Mouse (Mus musculus): Measurements from ENCODE around the gene Rasl11a. TPM values are rescaled to one million over a fixed set of nuclear protein-coding genes. Genes with fewer than 3 reads are reported as not detected.
A peak's percentile ranks its signal among the peaks of the same experiment; 100 is the strongest.
"Not testable (repeated sequence)": the region's sequence is repeated elsewhere in the genome, so short reads cannot be mapped to it uniquely, and the experiment has no call there.

The Rasl11a gene
- polyA plus RNA-seq, 1 experiment from 2014 or later: 8.1 TPM

GRCm38 (mm10) chr5:146867246-146867945, 22.5 kb downstream of the Rasl11a start:
- WGBS: 3% methylated on average over 19 of the region's 19 CpGs
- H3K4me2 ChIP-seq: peak overlapping the region; percentile 74
- H3K27ac ChIP-seq (replicated peaks): peak overlapping the region; percentile 82
- H3K4me3 ChIP-seq: peak overlapping the region; percentile 47
- peak; percentile 47; the same call in 1 of the 2 replicates for ATAC-seq (ENCODE audit: extremely low read depth, insufficient number of reproducible peaks, low FRiP score, low TSS enrichment)
- H3K27me3 ChIP-seq (replicated peaks): no peaks in the 10 kb centered on the region
- peaks cover 23% of the 10 kb centered on the region for H3K4me1 ChIP-seq
- H3K9me3 ChIP-seq: peaks cover 3% of the 10 kb centered on the region; the same call in 1 of the 2 replicates
- peak overlapping the region; percentile 68 for H3K9ac ChIP-seq
- no peaks in the 10 kb centered on the region for H3K36me3 ChIP-seq

GRCm38 (mm10) chr5:146867946-146868314, 23.1 kb downstream of the Rasl11a start:
- Histone ChIP-seq H3K36me3 (no peaks in the 10 kb centered on the region), H3K9me3 (peaks cover 3% of the 10 kb centered on the region; the same call in 1 of the 2 replicates), H3K27ac (replicated peaks) (peak overlapping the region; percentile 82), H3K27me3 (replicated peaks) (no peaks in the 10 kb centered on the region), H3K4me1 (peaks cover 23% of the 10 kb centered on the region), H3K4me2 (peak overlapping the region; percentile 74), H3K9ac (peak overlapping the region; percentile 68), H3K4me3 (peak overlapping the region; percentile 47)
- ATAC-seq (ENCODE audit: extremely low read depth, insufficient number of reproducible peaks, low FRiP score, low TSS enrichment): no peak
- whole genome bisulfite sequencing: 4% methylated on average over 4 of the region's 4 CpGs

- H3K9me3 ChIP-seq: peaks cover 8% of the 10 kb centered on the region; the same call in 1 of the 2 replicates
- H3K4me3 ChIP-seq: no peak overlapping the region
- no peak overlapping the region for H3K27ac ChIP-seq (replicated peaks)
- no peaks in the 10 kb centered on the region for H3K36me3 ChIP-seq
- 65% methylated on average over 5 of the region's 5 CpGs for WGBS
- no peak overlapping the region for H3K4me2 ChIP-seq
- no peaks in the 10 kb centered on the region for H3K27me3 ChIP-seq (replicated peaks)
- peaks cover 5% of the 10 kb centered on the region for H3K4me1 ChIP-seq
- no peak for ATAC-seq (ENCODE audit: extremely low read depth, insufficient number of reproducible peaks, low FRiP score, low TSS enrichment)
- no peak overlapping the region for H3K9ac ChIP-seq
Measured at GRCm38 (mm10) chr5:146872981-146873631, 28.2 kb downstream of the Rasl11a start.

- H3K36me3 ChIP-seq: no peaks in the 10 kb centered on the region
- no peaks in the 10 kb centered on the region for H3K4me1 ChIP-seq
- no peaks in the 10 kb centered on the region for H3K27me3 ChIP-seq (replicated peaks)
- H3K27ac ChIP-seq (replicated peaks): no peak overlapping the region
- WGBS: 72% methylated on average over 2 of the region's 2 CpGs
- no peak overlapping the region for H3K4me2 ChIP-seq
- ATAC-seq (ENCODE audit: extremely low read depth, insufficient number of reproducible peaks, low FRiP score, low TSS enrichment): no peak
- no peak overlapping the region for H3K9ac ChIP-seq
- 0 out of 2 replicates have a peak, but pooled peaks cover 9% of the 10 kb centered on the region for H3K9me3 ChIP-seq
- H3K4me3 ChIP-seq: no peak overlapping the region
Measured at GRCm38 (mm10) chr5:146876024-146876423, 31.2 kb downstream of the Rasl11a start.

GRCm38 (mm10) chr5:146877882-146878281, 33.0 kb downstream of the Rasl11a start:
- H3K27ac ChIP-seq (replicated peaks); H3K4me1 ChIP-seq; H3K9ac ChIP-seq; H3K9me3 ChIP-seq; H3K27me3 ChIP-seq (replicated peaks); ATAC-seq (ENCODE audit: extremely low read depth, insufficient number of reproducible peaks, low FRiP score, low TSS enrichment); H3K36me3 ChIP-seq; H3K4me3 ChIP-seq; H3K4me2 ChIP-seq: not testable (repeated sequence)
- WGBS: 75% methylated on average over 5 of the region's 6 CpGs

- WGBS: 67% methylated on average over 6 of the region's 6 CpGs
- ATAC-seq (ENCODE audit: extremely low read depth, insufficient number of reproducible peaks, low FRiP score, low TSS enrichment): no peak
- no peak overlapping the region for H3K9ac ChIP-seq
- H3K27ac ChIP-seq (replicated peaks): no peak overlapping the region
- H3K4me3 ChIP-seq: no peak overlapping the region
- H3K27me3 ChIP-seq (replicated peaks): no peaks in the 10 kb centered on the region
- H3K4me1 ChIP-seq: no peaks in the 10 kb centered on the region
- H3K36me3 ChIP-seq: no peaks in the 10 kb centered on the region
- no peak overlapping the region for H3K4me2 ChIP-seq
- 0 out of 2 replicates have a peak, but pooled peaks cover 4% of the 10 kb centered on the region for H3K9me3 ChIP-seq
Measured at GRCm38 (mm10) chr5:146882261-146882660, 37.4 kb downstream of the Rasl11a start.

- Histone ChIP-seq H3K27ac (replicated peaks) (no peak overlapping the region), H3K4me1 (no peaks in the 10 kb centered on the region), H3K27me3 (replicated peaks) (no peaks in the 10 kb centered on the region), H3K4me2 (no peak overlapping the region), H3K9ac (no peak overlapping the region), H3K4me3 (no peak overlapping the region), H3K36me3 (no peaks in the 10 kb centered on the region), H3K9me3 (0 out of 2 replicates have a peak, but pooled peaks cover 4% of the 10 kb centered on the region)
- ATAC-seq (ENCODE audit: extremely low read depth, insufficient number of reproducible peaks, low FRiP score, low TSS enrichment): no peak
- 70% methylated on average over 7 of the region's 7 CpGs for WGBS
Measured at GRCm38 (mm10) chr5:146883053-146883452, 38.2 kb downstream of the Rasl11a start.

GRCm38 (mm10) chr5:146883486-146884272, 38.8 kb downstream of the Rasl11a start:
- Histone ChIP-seq H3K4me1 (no peaks in the 10 kb centered on the region), H3K36me3 (no peaks in the 10 kb centered on the region), H3K9me3 (0 out of 2 replicates have a peak, but pooled peaks cover 4% of the 10 kb centered on the region), H3K4me2 (no peak overlapping the region), H3K9ac (no peak overlapping the region), H3K4me3 (no peak overlapping the region), H3K27me3 (replicated peaks) (no peaks in the 10 kb centered on the region), H3K27ac (replicated peaks) (no peak overlapping the region)
- ATAC-seq (ENCODE audit: extremely low read depth, insufficient number of reproducible peaks, low FRiP score, low TSS enrichment): no peak
- 75% methylated on average over 15 of the region's 15 CpGs for WGBS

- Histone ChIP-seq H3K4me1 (0 out of 2 replicates have a peak, but pooled peaks cover 3% of the 10 kb centered on the region), H3K27me3 (replicated peaks) (no peaks in the 10 kb centered on the region), H3K9me3 (0 out of 2 replicates have a peak, but pooled peaks cover 2% of the 10 kb centered on the region), H3K4me3 (peak overlapping the region; percentile 18; the same call in 1 of the 2 replicates), H3K36me3 (no peaks in the 10 kb centered on the region), H3K9ac (no peak overlapping the region), H3K4me2 (peak overlapping the region; percentile 56), H3K27ac (replicated peaks) (no peak overlapping the region)
- no peak for ATAC-seq (ENCODE audit: extremely low read depth, insufficient number of reproducible peaks, low FRiP score, low TSS enrichment)
- 12% methylated on average over 14 of the region's 14 CpGs for WGBS
Measured at GRCm38 (mm10) chr5:146891127-146891526, 46.3 kb downstream of the Rasl11a start.

GRCm38 (mm10) chr5:146892904-146893303, 48.0 kb downstream of the Rasl11a start:
- H3K9me3 ChIP-seq: 0 out of 2 replicates have a peak, but pooled peaks cover 2% of the 10 kb centered on the region

More at GRCm38 (mm10) chr5:146892904-146893303, 48.0 kb downstream of the Rasl11a start:
- 71% methylated on average over 4 of the region's 4 CpGs for WGBS
- Histone ChIP-seq H3K9ac (no peak overlapping the region), H3K4me3 (no peak overlapping the region), H3K36me3 (no peaks in the 10 kb centered on the region), H3K4me2 (no peak overlapping the region), H3K27me3 (replicated peaks) (no peaks in the 10 kb centered on the region), H3K4me1 (0 out of 2 replicates have a peak, but pooled peaks cover 3% of the 10 kb centered on the region), H3K27ac (replicated peaks) (no peak overlapping the region)
- ATAC-seq (ENCODE audit: extremely low read depth, insufficient number of reproducible peaks, low FRiP score, low TSS enrichment): no peak

All from heart, embryonic 13.5 days (tissue).